Comparison of ENCODE assay signal across 8 mouse cellular contexts in genomic region chr9:88547270-88547669, GRCm38 (mm10). TPM values are rescaled to one million over a fixed set of nuclear protein-coding genes. Genes with fewer than 3 reads are reported as not detected.
DNase-seq lines count a peak whose midpoint lies in the region; ATAC-seq lines count a peak whose summit lies in the region.

No protein-coding gene starts in this region.

- peaks cover 13% of the 10 kb centered on the region; the same call in 1 of the 2 replicates for H3K4me1 ChIP-seq in heart, embryonic 10.5 days

- H3K27ac ChIP-seq in heart, embryonic 10.5 days: peak overlapping the region; percentile 88; the same call in 1 of the 2 replicates

- ATAC-seq in CD4-positive, CD25-positive, alpha-beta regulatory T cell, adult 4 months: peak; percentile 61

- no peaks in the 10 kb centered on the region for H3K36me3 ChIP-seq in heart, embryonic 10.5 days
- H3K36me3 ChIP-seq in splenic B cell, adult 2 months (ENCODE audit: control insufficient read depth, insufficient read depth, low read length, poor library complexity, severe bottlenecking): no peaks in the 10 kb centered on the region

- WGBS in heart, embryonic 10.5 days: 35% methylated on average over 7 of the region's 7 CpGs

- no peaks in the 10 kb centered on the region for H3K27me3 ChIP-seq in heart, embryonic 10.5 days (ENCODE audit: insufficient read depth, poor library complexity, severe bottlenecking)
- no peaks in the 10 kb centered on the region for H3K27me3 ChIP-seq in splenic B cell, adult 2 months (ENCODE audit: control insufficient read depth, insufficient read depth, low read length, poor library complexity, severe bottlenecking)

- H3K4me3 ChIP-seq in heart, embryonic 10.5 days: peak overlapping the region; percentile 90

- no peaks in the 10 kb centered on the region for H3K9me3 ChIP-seq in heart, embryonic 10.5 days

- peak; percentile 89 for DNase-seq in A20 (ENCODE audit: low read depth, low spot score)
- DNase-seq in cerebellum, postnatal 25 days: peak; percentile 14 to 42
- no peak for DNase-seq in heart, embryonic 10.5 days (ENCODE audit: low spot score)
- DNase-seq in kidney, adult 9 months: peak; percentile 65
- DNase-seq in lung, postnatal 25 days (ENCODE audit: low spot score): peak; percentile 34
- peak; percentile 74 for DNase-seq in splenic B cell, adult 2 months (ENCODE audit: low read depth, low spot score)
- DNase-seq in testis, postnatal 14 days (ENCODE audit: low spot score): no peak

RNA-seq across cellular contexts. Expression of gene Zfp949, which starts 0.6 kb away (rescaled TPM):
- polyA plus RNA-seq in CD4-positive, CD25-positive, alpha-beta regulatory T cell, adult 4 months (2017; shearing (Covaris generic)): 10 to 100 TPM; 15.4 to 16.7 TPM
- 6.2 and 6.5 TPM in 2 replicates for polyA plus RNA-seq in heart, embryonic 10.5 days (2016; fragmentation: Nextera tagmentation; extraction: Ambion mirVana)

RNA-seq across cellular contexts. Expression of gene Trim43a, which starts 33.4 kb away (rescaled TPM):
- polyA plus RNA-seq in CD4-positive, CD25-positive, alpha-beta regulatory T cell, adult 4 months (2017; shearing (Covaris generic)): not detected
- polyA plus RNA-seq in heart, embryonic 10.5 days (2016; fragmentation: Nextera tagmentation; extraction: Ambion mirVana): 0.06 and 0.16 TPM in 2 replicates

Comparison
In these comparisons a context has a peak if more than half of its experiments do, and no peak if none do; other contexts are left out.
1. DNase-seq: peak in A20 (single experiment), cerebellum, postnatal 25 days (2 of 2), kidney, adult 9 months (single experiment), lung, postnatal 25 days (single experiment) and splenic B cell, adult 2 months (single experiment); none in heart, embryonic 10.5 days (single experiment) and testis, postnatal 14 days (single experiment).